Mouse (Mus musculus): ENCODE measurements at regions not wholly inside any gene's neighbourhood (a gene's known extent, or its start where the extent isn't known, plus 50 kb on each side); places are given as distances from the start of the nearest gene placed in this dataset. TPM values are rescaled to one million over a fixed set of nuclear protein-coding genes. Genes with fewer than 3 reads are reported as not detected.

GRCm38 (mm10) chr10:97402524-97402923, 76.9 kb upstream of the Dcn start:
- H3K4me3 ChIP-seq (replicated peaks), result no peak overlapping the region
- no peaks in the 10 kb centered on the region for H3K9me3 ChIP-seq (replicated peaks)
- no peaks in the 10 kb centered on the region for H3K4me1 ChIP-seq
- H3K4me2 ChIP-seq (replicated peaks), result no peak overlapping the region
- no peaks in the 10 kb centered on the region for H3K27me3 ChIP-seq
- H3K9ac ChIP-seq, result no peak overlapping the region
- WGBS, result 90% methylated on average over 2 of the region's 2 CpGs
- no peak for ATAC-seq (ENCODE audit: insufficient number of reproducible peaks, low FRiP score, low TSS enrichment, low read depth)
- no peak overlapping the region for H3K27ac ChIP-seq (replicated peaks)
- no peaks in the 10 kb centered on the region for H3K36me3 ChIP-seq

- no peak overlapping the region for H3K27ac ChIP-seq (replicated peaks)
- H3K9ac ChIP-seq, result no peak overlapping the region
- ATAC-seq (ENCODE audit: insufficient number of reproducible peaks, low FRiP score, low TSS enrichment, low read depth), result no peak
- H3K27me3 ChIP-seq, result no peaks in the 10 kb centered on the region
- H3K9me3 ChIP-seq (replicated peaks), result no peaks in the 10 kb centered on the region
- H3K4me1 ChIP-seq, result no peaks in the 10 kb centered on the region
- H3K36me3 ChIP-seq, result no peaks in the 10 kb centered on the region
- 52% methylated on average over 2 of the region's 2 CpGs for WGBS
- H3K4me3 ChIP-seq (replicated peaks), result no peak overlapping the region
- H3K4me2 ChIP-seq (replicated peaks), result no peak overlapping the region
Observed at GRCm38 (mm10) chr10:97404076-97404787, 75.2 kb upstream of the Dcn start.

DNA sequence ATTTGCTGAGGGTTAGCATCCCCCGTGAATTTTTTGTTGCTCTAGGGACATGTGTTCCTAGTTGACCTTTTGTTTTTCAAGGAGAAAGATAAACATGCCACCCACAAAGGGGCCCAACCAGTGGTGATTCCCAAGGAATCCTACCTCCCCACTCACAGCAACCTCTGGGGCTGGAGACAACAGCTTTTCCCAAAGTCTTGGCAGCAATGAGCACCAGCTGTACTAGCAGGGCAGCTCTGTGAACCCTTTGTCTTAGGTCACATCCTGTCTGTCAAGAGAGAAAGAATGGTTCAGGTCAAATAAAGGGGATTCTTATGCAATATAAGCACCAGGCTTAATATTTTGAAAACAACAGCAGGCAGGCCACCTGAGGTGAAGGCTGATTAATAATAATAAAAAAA, 70.2 kb upstream of the Dcn start:
- no peaks in the 10 kb centered on the region for H3K36me3 ChIP-seq
- no peaks in the 10 kb centered on the region for H3K27me3 ChIP-seq
- no peak overlapping the region for H3K27ac ChIP-seq (replicated peaks)
- no peaks in the 10 kb centered on the region for H3K9me3 ChIP-seq (replicated peaks)
- no peak overlapping the region for H3K4me3 ChIP-seq (replicated peaks)
- ATAC-seq (ENCODE audit: insufficient number of reproducible peaks, low FRiP score, low TSS enrichment, low read depth), result no peak
- H3K9ac ChIP-seq, result no peak overlapping the region
- no peak overlapping the region for H3K4me2 ChIP-seq (replicated peaks)
- H3K4me1 ChIP-seq, result no peaks in the 10 kb centered on the region
- WGBS, result 21% methylated on average over 1 of the region's 1 CpGs

GRCm38 (mm10) chr10:97409909-97410308, 69.5 kb upstream of the Dcn start:
- no peak for ATAC-seq (ENCODE audit: insufficient number of reproducible peaks, low FRiP score, low TSS enrichment, low read depth)
- Histone ChIP-seq H3K27me3 (no peaks in the 10 kb centered on the region), H3K4me2 (replicated peaks) (no peak overlapping the region), H3K27ac (replicated peaks) (no peak overlapping the region), H3K36me3 (no peaks in the 10 kb centered on the region), H3K9me3 (replicated peaks) (no peaks in the 10 kb centered on the region), H3K9ac (no peak overlapping the region), H3K4me3 (replicated peaks) (no peak overlapping the region), H3K4me1 (no peaks in the 10 kb centered on the region)
- 51% methylated on average over 1 of the region's 1 CpGs for WGBS

- no peak for ATAC-seq (ENCODE audit: insufficient number of reproducible peaks, low FRiP score, low TSS enrichment, low read depth)
- Histone ChIP-seq H3K9ac (no peak overlapping the region), H3K9me3 (replicated peaks) (no peaks in the 10 kb centered on the region), H3K27ac (replicated peaks) (peak overlapping the region; percentile 70; the same call in 1 of the 2 replicates), H3K4me2 (replicated peaks) (no peak overlapping the region), H3K4me3 (replicated peaks) (no peak overlapping the region), H3K36me3 (no peaks in the 10 kb centered on the region), H3K27me3 (no peaks in the 10 kb centered on the region), H3K4me1 (peaks cover 3% of the 10 kb centered on the region; the same call in 1 of the 2 replicates)
- 20% methylated on average over 1 of the region's 1 CpGs for WGBS
Observed at GRCm38 (mm10) chr10:97422579-97422978, 56.8 kb upstream of the Dcn start.

DNA sequence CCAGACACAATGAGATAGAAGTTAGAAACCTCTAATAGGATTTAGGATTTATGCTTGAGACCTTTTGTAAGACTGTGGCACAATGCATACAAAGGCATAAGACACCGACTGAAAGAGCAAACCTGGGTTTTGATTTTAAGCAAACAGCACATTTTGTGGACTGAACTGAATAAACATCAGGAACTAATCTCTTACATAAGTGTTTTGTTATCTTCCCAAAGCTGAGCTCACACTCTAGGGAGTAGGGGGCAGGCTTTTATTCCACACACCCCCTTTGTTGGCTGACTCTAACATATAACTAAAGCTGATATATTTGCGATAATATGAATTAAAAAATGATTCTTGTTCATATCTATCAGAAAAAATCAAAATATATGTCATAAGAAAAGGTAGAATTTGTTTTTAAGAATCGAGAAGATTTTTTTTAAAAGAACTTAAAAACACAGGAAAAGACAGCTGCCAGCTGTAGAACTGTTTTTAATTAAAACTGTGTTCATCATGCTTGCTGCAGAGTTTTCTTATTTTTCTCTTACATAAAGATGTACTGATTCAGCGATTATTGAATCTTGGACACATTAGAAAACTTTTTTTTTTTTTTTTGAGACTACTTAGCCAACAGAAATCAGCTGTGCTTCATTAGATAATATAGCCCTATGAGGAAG, 56.2 kb upstream of the Dcn start:
- H3K4me3 ChIP-seq (replicated peaks), result no peak overlapping the region
- no peak overlapping the region for H3K9ac ChIP-seq
- no peaks in the 10 kb centered on the region for H3K27me3 ChIP-seq
- H3K4me2 ChIP-seq (replicated peaks), result no peak overlapping the region
- H3K4me1 ChIP-seq, result peaks cover 3% of the 10 kb centered on the region; the same call in 1 of the 2 replicates
- peak overlapping the region; percentile 70 for H3K27ac ChIP-seq (replicated peaks)
- no peak; the same call in 1 of the 2 replicates for ATAC-seq (ENCODE audit: insufficient number of reproducible peaks, low FRiP score, low TSS enrichment, low read depth)
- no peaks in the 10 kb centered on the region for H3K9me3 ChIP-seq (replicated peaks)
- 29% methylated on average over 4 of the region's 4 CpGs for WGBS
- no peaks in the 10 kb centered on the region for H3K36me3 ChIP-seq

Small RNA genes lying in the stretch of these regions (microRNA-seq; reads per million reads assigned to microRNA genes)
- gene Gm24587 (ENCODE audit: borderline number of aligned reads), result not detected
- not detected for gene Mir3966 (ENCODE audit: borderline number of aligned reads)

Data from embryonic facial prominence, embryonic 15.5 days (tissue).